Mouse (Mus musculus): ENCODE data around the gene Mertk. TPM values are rescaled to one million over a fixed set of nuclear protein-coding genes. Genes with fewer than 3 reads are reported as not detected.

The Mertk gene
- total and polyA plus RNA-seq, 3 experiments = 0.05 TPM; not detected in 2

- in situ Hi-C loops (cut with MboI; ENCODE audit: low pct_ligation_motif_present, low pct_unique_long_range_greater_than_20kb, low sequenced_read_pairs) = no loop called here
- no peaks in the 10 kb centered on the region for H3K36me3 ChIP-seq (replicated peaks in 1 of 2; ENCODE audit: control insufficient read depth in 1 of 2, insufficient read depth in 1 of 2, low read length in 1 of 2)
These were observed 86.1 kb downstream of the Mertk start for GRCm38 (mm10) chr2:128784814-128785213.

GRCm38 (mm10) chr2:128786341-128786740 lies 87.6 kb downstream of the Mertk start:
- in situ Hi-C loops (cut with MboI; ENCODE audit: low pct_ligation_motif_present, low pct_unique_long_range_greater_than_20kb, low sequenced_read_pairs) = no loop called here
- Histone ChIP-seq H3K9ac (ENCODE audit: insufficient read depth, low read depth) (no peak overlapping the region), H3K27ac (ENCODE audit: insufficient read depth, low read depth) (no peak overlapping the region), H3K36me3 (replicated peaks in 1 of 2; ENCODE audit: control insufficient read depth in 1 of 2, insufficient read depth in 1 of 2, low read length in 1 of 2) (no peaks in the 10 kb centered on the region), H3K79me2 (replicated peaks; ENCODE audit: control insufficient read depth, extremely low read depth, insufficient read depth, poor library complexity, severe bottlenecking) (no peaks in the 10 kb centered on the region), H3K4me2 (ENCODE audit: insufficient read depth, low read depth, poor library complexity, severe bottlenecking) (no peak overlapping the region), H3K27me3 (replicated peaks) (no peaks in the 10 kb centered on the region), H3K9me3 (replicated peaks; ENCODE audit: low read length) (no peaks in the 10 kb centered on the region), H3K4me3 (replicated peaks in 1 of 3; ENCODE audit: low read depth in 2 of 3, low read length in 2 of 3, poor library complexity in 1 of 3) (no peak overlapping the region), H3K4me1 (ENCODE audit: control insufficient read depth in 1 of 2, insufficient read depth in 2 of 2) (no peaks in the 10 kb centered on the region; a peak in 1 of 4 replicates)
- dilution Hi-C loops (cut with MboI; ENCODE audit: extremely low pct_ligation_motif_present, extremely low pct_unique_long_range_greater_than_20kb, low sequenced_read_pairs) = no loop called here
- DNase-seq (ENCODE audit: extremely low read depth) = no peak
- TF ChIP-seq TCF12 (IDR thresholded peaks at IDR 0.05; ENCODE audit: low read depth, low read length) (no peak), ZNF384 (IDR thresholded peaks at IDR 0.05; ENCODE audit: low read depth, low read length) (no peak), SIN3A (IDR thresholded peaks at IDR 0.05; ENCODE audit: low read length) (no peak), JUND (conservative IDR thresholded peaks at IDR 0.05; ENCODE audit: low read depth, low read length) (no peak), NELFE (IDR thresholded peaks at IDR 0.05; ENCODE audit: low read depth, low read length) (no peak), EP300 (IDR thresholded peaks at IDR 0.05; ENCODE audit: low read length) (no peak), POLR2AphosphoS2 (IDR thresholded peaks at IDR 0.05; ENCODE audit: low read depth, low read length) (no peak), HCFC1 (IDR thresholded peaks at IDR 0.05; ENCODE audit: low read depth, low read length) (no peak), RAD21 (IDR thresholded peaks at IDR 0.05; ENCODE audit: low read depth, low read length) (no peak), TBP (conservative IDR thresholded peaks at IDR 0.05; ENCODE audit: low read depth, low read length) (no peak), MYC (IDR thresholded peaks at IDR 0.05; ENCODE audit: low read depth, low read length) (no peak), IRF4 (IDR thresholded peaks at IDR 0.05; ENCODE audit: low read depth, low read length) (no peak), E2F4 (IDR thresholded peaks at IDR 0.05; ENCODE audit: insufficient replicate concordance, low read depth, low read length) (no peak), CHD1 (IDR thresholded peaks at IDR 0.05; ENCODE audit: low read depth, low read length) (no peak), POLR2A (IDR thresholded peaks at IDR 0.05; ENCODE audit: low read depth, low read length) (no peak), JUN (IDR thresholded peaks at IDR 0.05; ENCODE audit: insufficient read depth, low read depth, low read length) (no peak), ZKSCAN1 (IDR thresholded peaks at IDR 0.05; ENCODE audit: borderline replicate concordance, low read depth, low read length) (no peak), BHLHE40 (IDR thresholded peaks at IDR 0.05; ENCODE audit: low read depth, low read length) (no peak)

More at GRCm38 (mm10) chr2:128784814-128785213, 86.1 kb downstream of the Mertk start:
- Histone ChIP-seq H3K9ac (ENCODE audit: insufficient read depth, low read depth) (no peak overlapping the region), H3K4me1 (ENCODE audit: control insufficient read depth in 1 of 2, insufficient read depth in 2 of 2) (no peaks in the 10 kb centered on the region; a peak in 1 of 4 replicates), H3K9me3 (replicated peaks; ENCODE audit: low read length) (no peaks in the 10 kb centered on the region), H3K4me2 (ENCODE audit: insufficient read depth, low read depth, poor library complexity, severe bottlenecking) (no peak overlapping the region), H3K79me2 (replicated peaks; ENCODE audit: control insufficient read depth, extremely low read depth, insufficient read depth, poor library complexity, severe bottlenecking) (no peaks in the 10 kb centered on the region), H3K27me3 (replicated peaks) (no peaks in the 10 kb centered on the region), H3K4me3 (replicated peaks in 1 of 3; ENCODE audit: low read depth in 2 of 3, low read length in 2 of 3, poor library complexity in 1 of 3) (no peak overlapping the region), H3K27ac (ENCODE audit: insufficient read depth, low read depth) (no peak overlapping the region)
- dilution Hi-C loops (cut with MboI; ENCODE audit: extremely low pct_ligation_motif_present, extremely low pct_unique_long_range_greater_than_20kb, low sequenced_read_pairs) = no loop called here
- DNase-seq (ENCODE audit: extremely low read depth) = no peak
- TF ChIP-seq MXI1 (IDR thresholded peaks at IDR 0.05; ENCODE audit: low read depth, low read length) (no peak), JUND (conservative IDR thresholded peaks at IDR 0.05; ENCODE audit: low read depth, low read length) (no peak), EP300 (IDR thresholded peaks at IDR 0.05; ENCODE audit: low read length) (no peak), MAZ (IDR thresholded peaks at IDR 0.05; ENCODE audit: low read depth, low read length) (no peak), SIN3A (IDR thresholded peaks at IDR 0.05; ENCODE audit: low read length) (no peak), CHD2 (IDR thresholded peaks at IDR 0.05; ENCODE audit: low read length) (no peak), GABPA (IDR thresholded peaks at IDR 0.05; ENCODE audit: insufficient replicate concordance, low read depth, low read length) (no peak), MAFK (IDR thresholded peaks at IDR 0.05; ENCODE audit: insufficient replicate concordance, low read length) (no peak), USF1 (IDR thresholded peaks at IDR 0.05; ENCODE audit: low read depth, low read length) (no peak), MAX (IDR thresholded peaks at IDR 0.05; ENCODE audit: low read length) (no peak), RCOR1 (conservative IDR thresholded peaks at IDR 0.05; ENCODE audit: low read depth, low read length) (no peak), ZNF384 (IDR thresholded peaks at IDR 0.05; ENCODE audit: low read depth, low read length) (no peak), JUN (IDR thresholded peaks at IDR 0.05; ENCODE audit: insufficient read depth, low read depth, low read length) (no peak), POLR2AphosphoS2 (IDR thresholded peaks at IDR 0.05; ENCODE audit: low read depth, low read length) (no peak), HCFC1 (IDR thresholded peaks at IDR 0.05; ENCODE audit: low read depth, low read length) (no peak), NELFE (IDR thresholded peaks at IDR 0.05; ENCODE audit: low read depth, low read length) (no peak), E2F4 (IDR thresholded peaks at IDR 0.05; ENCODE audit: insufficient replicate concordance, low read depth, low read length) (no peak), ELF1 (IDR thresholded peaks at IDR 0.05; ENCODE audit: low read depth, low read length) (no peak), IRF4 (IDR thresholded peaks at IDR 0.05; ENCODE audit: low read depth, low read length) (no peak)
